Mouse (Mus musculus): Measurements from ENCODE around the gene Spaca4.

GRCm38 (mm10) chr7:45703521-45704033, 22.0 kb downstream of the Spaca4 start:
- TF ChIP-seq POLR2A (IDR thresholded peaks at IDR 0.05; ENCODE audit: low read depth, low read length): no peak
- TF ChIP-seq CTCF (IDR thresholded peaks at IDR 0.05; ENCODE audit: extremely low read depth, insufficient read depth, insufficient read length, insufficient replicate concordance): no peak
